Mouse (Mus musculus): Measurements from ENCODE around the gene Atp8a2.

DNA sequence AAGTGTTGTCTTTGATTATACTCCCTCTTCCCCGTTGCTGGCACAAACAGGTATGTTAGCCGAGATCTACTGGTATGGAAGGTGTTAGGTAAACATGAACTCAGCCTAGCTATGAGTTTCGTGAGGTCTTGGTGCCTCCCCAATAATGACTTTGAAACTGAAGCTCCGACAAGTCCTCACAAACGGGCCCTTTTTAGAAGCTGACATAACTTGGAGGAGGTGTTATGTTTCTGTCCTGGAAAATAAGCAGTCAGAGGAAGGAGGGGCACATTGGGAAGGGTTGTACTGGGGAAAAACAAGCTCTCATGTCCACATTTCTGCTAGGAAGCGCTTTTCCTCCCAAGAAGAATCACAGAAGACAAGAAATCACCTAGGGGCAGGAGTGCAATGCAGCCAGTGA, 540.4 kb downstream of the Atp8a2 start:
- TF ChIP-seq POLR2A (IDR thresholded peaks at IDR 0.05; ENCODE audit: borderline replicate concordance, insufficient read depth, low read length) (no peak), CTCF (IDR thresholded peaks at IDR 0.05; ENCODE audit: borderline replicate concordance, insufficient read depth, low read depth, low read length) (no peak)

Measured in cerebellum, adult 2 months (tissue).